Mouse (Mus musculus) olfactory bulb, adult 2 months (tissue): Measurements from ENCODE around the gene Hes6.

Experiments
- CTCF ChIP-seq: fragments of 200-500 bp; IDR thresholded peaks from 2 replicates; pipeline ENCODE4 v1.5.1; 2012; ENCODE audit warnings: low read depth, mild to moderate bottlenecking, low read length, moderate library complexity; ENCODE audit not compliant: insufficient read depth
- POLR2A ChIP-seq: fragments of 200-500 bp; IDR thresholded peaks from 2 replicates; pipeline ENCODE4 v1.6.1; 2012; ENCODE audit warnings: mild to moderate bottlenecking, low read depth, low read length, moderate library complexity; ENCODE audit not compliant: insufficient read depth

DNA sequence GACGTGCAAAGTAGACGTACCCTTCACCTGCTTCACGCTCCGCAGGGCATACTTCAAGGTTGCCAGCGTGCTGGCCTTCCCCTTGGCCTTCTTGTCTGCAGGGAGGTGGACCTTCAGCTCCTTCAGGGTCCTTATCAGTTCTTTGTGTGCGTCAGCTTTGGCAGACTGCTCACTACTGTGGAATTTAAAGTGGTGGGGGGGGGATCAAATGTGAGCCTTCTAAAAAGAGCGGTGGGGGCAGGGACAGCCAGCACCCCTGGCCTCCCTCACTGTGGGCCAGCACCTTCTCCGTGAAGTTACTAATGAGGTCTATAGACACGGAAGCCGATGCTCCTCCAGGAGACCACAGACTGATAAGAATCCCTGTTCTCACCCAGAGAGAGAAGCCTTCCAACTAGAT, 34.9 kb upstream of the Hes6 start:
- TF ChIP-seq CTCF (no peak), POLR2A (no peak)
